Mouse (Mus musculus) cerebellum, adult (tissue): ENCODE data around the gene Eif4g3.

Experiments
- ATAC-seq: cut with Nextera tagmentation; 2 replicates; pipeline ENCODE4 v1.9.2; 2017; ENCODE audit warnings: mild to moderate bottlenecking, moderate library complexity, mixed read lengths; ENCODE audit not compliant: insufficient number of reproducible peaks, low FRiP score, low TSS enrichment

The Eif4g3 gene

DNA sequence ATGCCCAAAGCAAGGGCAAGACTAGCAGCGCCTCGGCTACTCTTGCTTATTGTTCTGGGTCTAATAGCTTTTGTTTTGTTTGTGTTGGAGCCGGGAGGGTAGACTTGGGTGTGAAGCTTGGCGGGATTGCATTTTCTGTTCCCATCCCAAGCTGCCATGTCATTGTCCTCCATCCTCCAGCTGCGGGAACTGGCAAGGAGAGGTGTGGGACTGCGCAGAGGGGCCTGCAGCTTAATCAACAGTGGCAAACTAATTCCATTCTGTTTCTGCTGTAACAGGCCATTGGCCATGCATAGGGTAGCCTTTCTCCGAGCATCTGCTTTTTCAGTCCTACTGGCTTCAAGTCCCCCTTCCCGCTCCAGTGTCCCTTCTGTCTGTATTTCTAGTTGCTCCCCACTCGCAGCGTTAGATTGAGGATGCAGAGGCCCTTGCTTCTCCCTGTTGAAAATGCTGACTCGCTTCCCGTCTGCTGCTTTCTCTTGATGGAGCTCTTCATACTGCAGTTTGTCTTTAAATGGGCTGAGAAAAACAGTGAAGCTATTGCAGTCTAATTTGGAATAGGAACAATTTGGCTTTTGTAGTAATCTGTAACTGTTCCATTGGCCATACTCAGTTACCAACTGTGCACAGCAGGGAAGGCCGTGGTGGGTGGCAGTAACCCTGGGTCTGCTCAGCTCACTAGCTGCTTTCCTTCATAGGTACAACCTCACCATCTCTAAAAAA is 92.2 kb downstream of the Eif4g3 start:
- no peak for ATAC-seq

DNA sequence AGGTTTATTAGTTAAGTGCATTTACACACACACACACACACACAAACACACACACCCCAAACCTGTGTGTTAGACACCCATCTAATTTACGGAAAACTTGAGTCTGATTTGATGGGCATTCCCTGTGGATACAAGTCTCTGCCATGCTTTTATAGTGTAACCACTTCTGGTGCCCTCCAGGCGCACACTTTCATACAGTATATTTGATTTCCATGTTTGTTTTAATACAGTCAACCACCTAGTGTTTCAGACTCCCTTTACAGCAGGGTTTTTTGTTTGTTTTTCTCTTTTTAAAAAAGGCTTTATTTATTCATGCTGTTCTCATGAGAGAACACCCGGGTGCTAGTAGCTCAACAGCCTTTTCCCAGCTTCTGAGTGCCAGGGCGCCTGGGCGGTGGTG is 94.1 kb downstream of the Eif4g3 start:
- ATAC-seq = no peak

DNA sequence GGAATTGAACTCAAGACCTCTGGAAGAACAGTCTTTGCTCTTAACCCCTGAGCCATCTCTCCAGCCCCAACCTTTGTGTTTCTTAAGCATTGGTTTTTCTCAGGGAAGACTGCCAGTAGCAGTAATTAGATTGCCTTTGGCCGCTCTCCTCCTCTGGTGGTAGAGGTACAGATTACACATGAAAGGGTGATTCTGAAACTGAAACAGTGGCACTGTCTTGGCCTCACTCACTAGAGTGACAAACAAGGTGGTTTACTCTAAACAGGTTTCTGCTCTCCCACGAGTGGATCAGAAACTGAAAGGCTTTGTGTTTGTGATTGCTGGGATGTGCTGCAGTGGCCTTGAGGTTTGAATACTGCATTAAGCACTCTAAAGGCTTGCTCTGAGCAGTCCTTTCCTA is 96.7 kb downstream of the Eif4g3 start:
- no peak for ATAC-seq

- no peak for ATAC-seq
These were observed 98.9 kb downstream of the Eif4g3 start for GRCm38 (mm10) chr4:138091562-138092194.

DNA sequence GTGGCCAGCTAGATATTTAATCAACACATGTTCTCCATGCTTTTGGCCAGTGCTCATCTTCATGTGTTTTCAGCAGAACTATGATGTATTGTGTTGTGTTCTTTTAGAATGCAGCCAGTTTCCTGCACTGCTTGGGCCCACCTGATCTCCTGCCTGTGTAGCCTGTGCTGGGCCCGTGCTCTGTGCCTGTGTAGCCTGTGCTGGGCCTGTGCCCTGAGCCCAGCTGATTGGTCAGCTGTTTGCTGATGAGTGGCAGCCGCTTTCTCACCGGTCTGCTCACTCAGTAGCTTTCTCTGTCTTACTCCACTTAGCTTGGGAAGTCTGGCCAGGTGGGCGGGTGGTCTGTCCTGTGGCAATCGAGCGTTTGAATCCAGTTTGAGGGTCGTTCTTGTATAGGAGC is 107.6 kb downstream of the Eif4g3 start:
- ATAC-seq = no peak

GRCm38 (mm10) chr4:138101795-138102194 is 109.0 kb downstream of the Eif4g3 start:
- no peak for ATAC-seq

DNA sequence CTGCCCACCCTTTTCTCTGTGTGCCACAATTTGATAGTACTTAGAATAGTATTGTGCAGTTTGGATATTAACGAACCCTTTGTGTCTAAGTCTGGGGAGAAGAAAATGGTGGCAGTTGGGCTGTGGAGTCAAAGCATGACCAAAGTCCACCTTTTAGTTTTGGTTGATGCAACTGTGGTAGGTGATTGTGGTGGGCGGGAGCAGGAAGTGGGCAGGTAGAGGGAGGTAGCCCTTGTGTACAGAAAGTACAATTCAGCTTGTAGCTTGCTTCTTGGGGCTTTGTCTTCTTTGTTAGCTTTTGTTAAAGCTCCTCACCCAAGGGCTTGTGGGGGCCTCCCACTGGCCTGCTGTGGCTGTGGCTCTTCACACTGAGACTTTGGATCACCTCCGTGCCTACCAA is 109.6 kb downstream of the Eif4g3 start:
- no peak for ATAC-seq

GRCm38 (mm10) chr4:138104967-138105366 is 112.1 kb downstream of the Eif4g3 start:
- ATAC-seq = no peak

GRCm38 (mm10) chr4:138107441-138108409 is 114.9 kb downstream of the Eif4g3 start:
- peak; percentile 70; the same call in 1 of the 2 replicates for ATAC-seq

DNA sequence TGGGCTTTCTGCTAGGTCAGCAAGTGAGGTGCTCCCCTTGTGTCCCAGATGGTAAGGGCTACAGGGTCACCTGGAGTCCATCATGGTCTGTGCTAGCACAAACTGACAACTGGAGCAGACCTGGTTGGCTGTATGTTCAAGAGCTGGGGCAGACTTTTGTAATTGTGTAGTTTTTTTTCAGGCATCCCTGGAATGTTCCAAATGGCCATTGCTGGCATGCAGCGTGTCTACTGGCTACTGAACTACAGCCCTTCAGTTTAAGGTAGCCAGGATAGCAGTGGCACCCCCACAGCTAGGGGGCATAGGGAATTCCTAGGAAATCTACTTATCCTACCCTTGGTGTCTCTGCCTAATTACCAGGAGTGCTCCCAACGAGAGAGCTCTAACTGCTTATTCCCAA is 115.7 kb downstream of the Eif4g3 start:
- no peak for ATAC-seq

- no peak for ATAC-seq
These were observed 116.5 kb downstream of the Eif4g3 start for GRCm38 (mm10) chr4:138109332-138109731.

DNA sequence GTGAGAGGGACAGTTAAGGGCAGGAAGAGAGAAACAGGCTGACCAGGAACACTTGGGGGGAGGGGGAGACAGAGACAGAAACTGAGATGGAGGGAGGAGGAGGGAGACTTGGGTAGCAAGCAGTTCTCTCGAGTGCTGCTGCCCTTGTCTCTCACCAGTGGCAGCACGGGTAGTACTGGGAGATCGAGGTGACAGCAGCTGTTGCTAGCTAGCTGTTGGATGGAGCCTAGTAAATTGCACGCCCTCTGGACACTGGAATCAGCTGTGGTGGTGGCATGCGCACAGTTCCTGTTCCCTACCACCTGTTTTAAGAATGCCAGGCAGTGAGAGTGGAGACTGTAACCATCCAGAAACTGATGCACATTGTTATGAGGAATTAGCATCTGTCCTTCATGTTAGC is 119.0 kb downstream of the Eif4g3 start:
- no peak for ATAC-seq

- peak; percentile 64; the same call in 1 of the 2 replicates for ATAC-seq
These were observed 126.9 kb downstream of the Eif4g3 start for GRCm38 (mm10) chr4:138119740-138120139.

DNA sequence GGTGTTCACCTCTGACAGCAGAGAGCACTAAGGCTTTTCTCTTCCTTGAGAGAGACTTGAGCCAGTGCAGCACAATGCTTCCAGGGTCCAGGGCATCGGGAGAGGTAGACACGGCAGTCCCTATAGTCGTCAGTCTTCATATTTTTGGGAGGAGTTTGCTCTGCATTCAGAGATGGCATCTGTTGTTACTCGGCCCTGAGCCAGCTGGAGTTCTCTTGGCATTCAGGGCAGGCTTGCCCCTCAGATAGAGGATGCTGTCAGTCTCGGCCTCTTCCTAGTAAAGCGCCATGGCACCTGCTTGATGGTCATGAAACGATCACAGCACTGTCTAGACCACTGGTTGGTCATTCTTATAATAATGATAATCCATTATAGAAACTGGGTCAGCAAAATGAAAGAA is 131.2 kb downstream of the Eif4g3 start:
- no peak for ATAC-seq

GRCm38 (mm10) chr4:138127371-138127770 is 134.5 kb downstream of the Eif4g3 start:
- no peak for ATAC-seq

DNA sequence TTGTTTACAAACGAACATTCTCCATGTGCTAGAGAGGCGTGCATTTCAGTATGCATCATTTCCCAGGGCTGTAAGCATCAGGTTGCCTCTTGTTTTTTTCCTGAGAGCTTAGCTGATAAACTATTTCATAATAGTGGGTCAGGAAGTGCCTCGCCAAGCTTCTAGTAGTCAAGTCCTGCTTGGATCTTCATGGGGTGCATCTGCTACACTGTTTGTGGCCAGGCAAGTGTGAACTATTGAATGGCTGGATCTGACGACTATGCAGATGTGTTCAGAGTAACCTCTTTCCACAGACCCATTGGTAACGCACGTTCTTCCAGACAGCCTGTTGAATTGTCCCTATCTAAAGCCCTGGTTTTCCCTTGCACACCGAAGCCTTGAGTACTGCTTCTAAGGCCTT is 135.0 kb downstream of the Eif4g3 start:
- ATAC-seq = no peak

GRCm38 (mm10) chr4:138130149-138130548 is 137.3 kb downstream of the Eif4g3 start:
- no peak for ATAC-seq

- ATAC-seq = no peak
These were observed 138.4 kb downstream of the Eif4g3 start for GRCm38 (mm10) chr4:138131226-138131625.

DNA sequence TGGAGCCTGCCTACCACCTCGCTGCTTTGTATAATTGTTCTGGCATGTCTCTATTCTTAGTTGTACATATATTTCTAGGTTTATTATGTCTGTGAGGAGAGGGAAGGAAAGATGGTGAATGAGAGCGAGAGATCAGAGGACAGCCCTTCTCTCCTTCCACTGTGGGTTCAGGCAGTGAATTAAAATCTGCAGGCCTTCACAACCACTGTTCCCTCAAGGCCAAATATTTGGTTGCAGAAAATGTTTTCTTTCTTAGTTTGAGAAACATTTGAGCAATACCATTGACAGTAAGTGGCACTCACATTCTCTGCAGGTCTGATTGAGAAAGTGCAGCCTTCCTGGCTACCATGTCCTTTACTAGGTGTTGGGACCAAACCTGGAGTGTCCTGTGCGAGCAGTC is 138.9 kb downstream of the Eif4g3 start:
- ATAC-seq = no peak

DNA sequence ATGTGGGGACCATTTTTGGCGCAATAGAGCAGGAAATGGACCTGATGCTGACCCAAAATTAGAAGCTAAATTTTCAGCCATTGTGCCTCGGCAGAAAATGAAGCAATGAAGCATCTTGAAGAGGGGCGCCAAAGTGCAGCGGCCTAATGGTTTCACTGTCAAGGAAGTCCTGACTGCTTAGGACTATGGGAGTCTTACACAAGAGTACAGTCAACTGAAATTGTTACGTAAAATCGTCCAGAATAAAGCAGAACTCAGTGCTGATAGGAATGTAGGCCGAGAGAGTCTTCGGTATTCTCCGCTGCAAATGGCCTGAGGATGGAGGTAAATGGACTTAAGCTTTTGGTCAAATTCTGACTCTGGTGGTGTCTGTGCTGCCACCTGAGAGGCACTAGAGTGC is 140.5 kb downstream of the Eif4g3 start:
- no peak for ATAC-seq

GRCm38 (mm10) chr4:138137336-138137735 is 144.5 kb downstream of the Eif4g3 start:
- ATAC-seq = no peak
